Mouse (Mus musculus) cerebellum, adult 2 months (tissue): Measurements from ENCODE around the gene Tex44. TPM values are rescaled to one million over a fixed set of nuclear protein-coding genes. Genes with fewer than 3 reads are reported as not detected.

Source experiments
- DNase-seq, 2 experiments: peaks; one replicate each; pipeline ENCODE4 v3.0.0; 2021
- H3K27ac ChIP-seq: fragments of 200-500 bp; 2 replicates; pipeline ENCODE4 v1.5.1; 2012; ENCODE audit warnings: low read length, control low read depth, inconsistent platforms; ENCODE audit not compliant: insufficient read depth
- H3K27me3 ChIP-seq: fragments of 200-500 bp; 2 replicates; pipeline ENCODE4 v1.6.1; 2012; ENCODE audit warnings: inconsistent platforms, mild to moderate bottlenecking, low read length, moderate library complexity; ENCODE audit not compliant: control insufficient read depth, insufficient read depth
- H3K4me1 ChIP-seq: fragments of 200-500 bp; 2 replicates; pipeline ENCODE4 v1.6.1; 2011; ENCODE audit warnings: low read length; ENCODE audit not compliant: control insufficient read depth, insufficient read depth
- H3K4me3 ChIP-seq: fragments of 200-500 bp; replicated peaks from 2 replicates; pipeline ENCODE3; 2011; ENCODE audit warnings: mild to moderate bottlenecking, low read depth, low read length, control low read depth; ENCODE audit not compliant: insufficient read depth
- CTCF ChIP-seq: fragments of 200-500 bp; IDR thresholded peaks from 2 replicates; pipeline ENCODE4 v1.5.1; 2011; ENCODE audit warnings: low read depth, mild to moderate bottlenecking, control low read depth, low read length, moderate library complexity, borderline replicate concordance; ENCODE audit not compliant: insufficient read depth
- POLR2A ChIP-seq: fragments of 200-500 bp; IDR thresholded peaks from 2 replicates; pipeline ENCODE4 v1.6.1; 2011; ENCODE audit warnings: low read length, control low read depth, borderline replicate concordance; ENCODE audit not compliant: insufficient read depth
- WGBS: fragments of 180-500 bp; shearing (Covaris S2); methylation state at CpG from one replicate; pipeline ENCODE4 v1.1.7; 2018; 5-methylcytosine and 5-hydroxymethylcytosine counted together
- polyA plus RNA-seq: library from polyadenylated mRNA; depleted of rRNA; stranded (reverse); fragments of >200 nt; gene quantifications from 2 replicates; pipeline ENCODE4 v1.2.3, GENCODE M21; 2012; rRNA removed

The Tex44 gene
- polyA plus RNA-seq: not detected in 2 replicates

DNA sequence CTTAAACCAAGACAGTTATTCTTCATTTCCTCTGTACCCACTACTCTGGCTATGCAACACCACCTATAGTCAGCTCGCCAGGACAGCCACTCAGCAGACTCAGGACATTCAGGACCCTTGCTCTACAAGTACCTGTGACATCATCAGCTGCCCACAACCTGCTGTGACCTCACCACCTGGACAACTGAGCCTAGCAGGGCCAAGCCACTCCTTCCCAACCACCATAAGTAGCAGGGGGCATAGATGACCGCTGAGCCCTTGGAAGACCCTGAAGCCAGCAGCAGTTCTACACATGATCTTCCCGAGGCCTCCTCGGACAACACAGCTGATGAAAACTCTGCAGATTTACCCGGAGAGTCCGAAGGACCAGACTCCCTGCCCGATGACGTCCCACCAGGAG is at the start of gene Tex44, which contains the start of gene Nmur1:
Gene Tex44 (plus strand): TSS at position 202 of the 400 bp plus-strand sequence.
Gene Nmur1 (minus strand): TSS at position 101 of the 400 bp plus-strand sequence.
- Histone ChIP-seq H3K4me3 (no peak within 1 kb of the TSS), H3K4me1 (no peaks in the 10 kb centered on the region), H3K27me3 (no peaks in the 10 kb centered on the region), H3K27ac (no peak within 1 kb of the TSS)
- 92% methylated on average over 8 of the region's 8 CpGs for WGBS
- TF ChIP-seq POLR2A (no peak), CTCF (no peak)
- DNase-seq: no peak

DNA sequence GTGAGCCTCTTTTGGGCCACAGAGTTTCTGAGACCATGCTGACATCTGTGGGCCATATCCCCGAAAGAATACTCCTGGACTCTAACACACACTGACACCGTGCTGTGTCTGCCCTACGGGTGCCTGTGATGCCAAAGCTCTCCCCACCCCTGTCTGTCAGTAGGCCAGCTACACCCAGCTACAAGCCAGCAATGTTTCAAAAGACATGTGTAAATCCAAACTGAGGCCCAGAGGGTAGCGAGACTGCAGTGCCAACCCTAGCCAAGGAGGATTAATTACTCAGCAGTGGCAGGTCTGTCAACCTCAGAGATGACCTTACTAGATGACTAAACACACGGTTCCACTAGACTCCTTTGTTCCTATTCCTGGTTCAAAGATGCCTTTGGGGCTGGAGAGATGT is 49.8 kb upstream of the Tex44 start:
- TF ChIP-seq POLR2A: no peak
- no peak for TF ChIP-seq CTCF
- no peaks in the 10 kb centered on the region for H3K27me3 ChIP-seq
- no peak overlapping the region for H3K4me3 ChIP-seq
- 33% methylated on average over 5 of the region's 5 CpGs for WGBS
- H3K4me1 ChIP-seq: no peaks in the 10 kb centered on the region; the same call in 1 of the 2 replicates
- H3K27ac ChIP-seq: no peak overlapping the region
- no peak for DNase-seq

DNA sequence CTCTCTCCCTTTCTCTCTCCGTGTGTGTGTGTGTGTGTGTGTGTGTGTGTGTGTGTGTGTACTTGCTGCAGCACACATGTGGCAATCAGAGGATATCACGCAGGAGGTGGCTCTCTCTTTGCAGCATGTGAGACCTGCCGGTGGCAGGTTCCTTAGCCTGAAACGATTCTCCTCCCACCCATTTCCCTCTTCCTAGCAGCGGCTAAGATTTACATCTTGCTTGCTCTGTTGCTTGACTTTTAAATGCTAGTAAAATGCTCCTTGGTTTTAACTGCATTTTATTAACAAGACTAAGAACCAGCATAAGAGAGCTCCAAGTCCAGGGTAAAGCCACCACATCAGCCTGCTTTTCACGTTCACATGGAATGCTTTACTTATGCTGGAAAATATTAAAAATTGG is 47.5 kb upstream of the Tex44 start:
- no peak for TF ChIP-seq CTCF
- TF ChIP-seq POLR2A: no peak
- H3K27me3 ChIP-seq: no peaks in the 10 kb centered on the region
- H3K27ac ChIP-seq: no peak overlapping the region
- WGBS: 82% methylated on average over 6 of the region's 6 CpGs
- H3K4me1 ChIP-seq: no peaks in the 10 kb centered on the region; the same call in 1 of the 2 replicates
- no peak for DNase-seq
- no peak overlapping the region for H3K4me3 ChIP-seq

DNA sequence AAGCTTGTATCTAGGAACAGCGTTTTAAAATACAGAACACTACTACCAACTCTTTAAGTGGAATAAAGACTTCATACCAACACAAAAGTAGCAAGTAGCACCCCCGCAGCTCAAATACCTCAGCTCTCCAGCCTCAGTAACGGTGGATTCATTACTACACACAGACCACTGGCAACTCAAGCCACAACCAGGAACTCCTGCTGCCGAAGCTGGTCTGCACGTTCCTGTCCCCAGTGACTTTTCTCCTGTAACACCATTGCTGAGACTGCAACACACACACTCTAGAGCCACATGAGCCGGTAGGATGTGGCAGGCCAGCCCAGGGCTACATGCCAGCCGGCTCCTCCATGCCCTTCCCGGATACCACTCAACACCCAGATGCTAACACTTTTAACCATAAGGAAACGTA is 47.0 kb upstream of the Tex44 start:
- Histone ChIP-seq H3K27me3 (no peaks in the 10 kb centered on the region), H3K27ac (no peak overlapping the region), H3K4me3 (no peak overlapping the region), H3K4me1 (no peaks in the 10 kb centered on the region; the same call in 1 of the 2 replicates)
- no peak for DNase-seq
- 58% methylated on average over 9 of the region's 9 CpGs for WGBS
- TF ChIP-seq CTCF (no peak), POLR2A (no peak)

DNA sequence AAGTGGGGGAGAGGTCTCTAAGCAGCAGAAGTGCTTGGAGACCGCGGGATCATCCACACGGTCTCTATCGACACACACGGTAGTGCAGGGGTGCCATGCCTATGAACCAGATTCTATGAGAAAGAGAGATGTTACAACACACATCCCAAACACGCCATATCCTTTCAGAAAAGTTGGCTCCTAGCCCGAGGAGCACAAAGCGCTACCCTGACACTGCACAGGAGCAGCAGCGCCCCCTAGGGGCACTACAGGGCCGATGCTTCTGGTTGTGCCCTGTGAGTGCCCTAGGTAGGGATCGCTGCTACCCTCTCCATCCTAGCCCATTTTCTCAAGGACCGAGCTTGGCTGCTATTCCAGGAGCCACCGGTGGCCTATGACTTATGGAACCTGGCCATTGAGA is 45.1 kb upstream of the Tex44 start:
- H3K4me1 ChIP-seq: no peaks in the 10 kb centered on the region; the same call in 1 of the 2 replicates
- no peaks in the 10 kb centered on the region for H3K27me3 ChIP-seq
- no peak overlapping the region for H3K27ac ChIP-seq
- peak; percentile 27 to 38 for DNase-seq
- H3K4me3 ChIP-seq: peak overlapping the region; percentile 32
- TF ChIP-seq POLR2A (no peak), CTCF (peak; percentile 56; the same call in 1 of the 2 replicates)
- 21% methylated on average over 13 of the region's 13 CpGs for WGBS

DNA sequence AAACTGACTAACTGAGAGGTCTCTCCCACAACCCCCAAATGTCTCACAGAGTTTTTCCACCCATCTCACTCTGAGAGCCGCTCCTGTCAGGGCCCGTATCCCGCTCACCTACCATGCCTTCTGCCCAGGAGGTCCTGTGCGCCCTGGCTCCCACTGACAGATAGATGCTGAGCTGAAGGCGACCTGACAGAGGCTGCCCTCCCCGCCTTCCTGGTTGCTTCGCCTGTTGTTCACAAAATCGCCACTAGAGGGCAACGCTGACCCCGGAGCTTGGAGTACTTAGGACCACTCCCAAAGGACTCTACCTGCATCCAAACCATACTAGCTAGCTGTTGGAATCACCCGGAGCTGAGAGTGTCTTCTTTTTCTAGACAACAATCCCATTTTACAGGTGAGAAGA is 36.9 kb upstream of the Tex44 start:
- DNase-seq: peak; percentile 51 to 68
- TF ChIP-seq CTCF: peak; percentile 71
- no peak for TF ChIP-seq POLR2A
- WGBS: 1% methylated on average over 11 of the region's 11 CpGs
- Histone ChIP-seq H3K4me3 (no peak overlapping the region), H3K27ac (no peak overlapping the region), H3K27me3 (no peaks in the 10 kb centered on the region), H3K4me1 (peaks cover 6% of the 10 kb centered on the region)

DNA sequence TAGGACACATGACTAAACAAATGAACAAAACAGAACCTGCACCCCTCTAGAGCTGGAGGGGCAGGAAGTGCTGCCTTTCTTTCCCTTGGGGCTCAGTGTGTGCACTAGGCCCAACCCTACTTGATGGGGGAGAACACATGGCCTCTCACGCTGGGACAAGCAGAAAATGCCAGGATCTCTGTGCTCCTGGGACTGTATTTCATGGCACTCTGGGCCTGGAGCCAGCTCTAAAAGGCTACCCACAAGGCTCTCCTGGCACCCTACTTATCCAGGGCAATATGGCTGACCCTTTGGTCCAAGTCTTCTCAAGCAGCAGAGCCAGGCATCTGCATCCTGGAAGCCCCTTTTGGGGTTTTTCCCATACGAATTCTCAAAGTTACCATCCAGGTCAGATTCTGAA is 34.7 kb upstream of the Tex44 start:
- Histone ChIP-seq H3K27ac (no peak overlapping the region), H3K4me3 (no peak overlapping the region), H3K4me1 (peaks cover 6% of the 10 kb centered on the region), H3K27me3 (no peaks in the 10 kb centered on the region)
- TF ChIP-seq POLR2A (no peak), CTCF (no peak)
- peak in 1 of 2 experiments; percentile 46 for DNase-seq
- 35% methylated on average over 2 of the region's 2 CpGs for WGBS

DNA sequence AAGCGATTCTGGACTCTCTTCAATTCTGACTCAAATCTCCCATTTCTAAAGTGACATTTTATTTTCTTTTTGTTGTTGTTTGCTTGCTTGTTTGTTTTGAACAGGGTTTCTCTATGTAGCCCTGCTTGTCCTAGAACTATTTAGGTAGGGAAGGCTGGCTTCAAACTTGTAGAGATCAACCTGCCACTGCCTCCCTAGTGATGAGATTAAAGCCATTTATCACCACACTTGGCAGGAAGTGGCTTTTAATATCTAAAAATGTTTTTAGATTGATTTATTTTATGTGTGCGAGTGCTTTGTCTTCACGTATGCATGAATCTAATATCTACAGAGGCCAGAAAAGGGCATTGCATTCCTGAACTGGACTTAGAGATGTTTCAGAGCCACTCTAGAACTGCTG is 32.9 kb upstream of the Tex44 start:
- 94% methylated on average over 3 of the region's 3 CpGs for WGBS
- TF ChIP-seq POLR2A: no peak
- no peak for TF ChIP-seq CTCF
- no peak for DNase-seq
- no peak overlapping the region for H3K27ac ChIP-seq
- H3K27me3 ChIP-seq: no peaks in the 10 kb centered on the region
- H3K4me1 ChIP-seq: peaks cover 6% of the 10 kb centered on the region
- H3K4me3 ChIP-seq: no peak overlapping the region
